Mouse (Mus musculus) stomach, postnatal 0 days (tissue): ENCODE measurements around the gene 9130213A22Rik.

Experiments used
- CTCF ChIP-seq: IDR thresholded peaks from 2 replicates; pipeline ENCODE4 v1.5.1; 2016; ENCODE audit warnings: antibody characterized with exemption, low read depth, mild to moderate bottlenecking, moderate library complexity
- EP300 ChIP-seq: optimal IDR thresholded peaks from 2 replicates; pipeline ENCODE3; 2016; ENCODE audit warnings: antibody characterized with exemption

- TF ChIP-seq CTCF (no peak), EP300 (no peak)
Observed at GRCm38 (mm10) chr11:69105227-69105626, 17.2 kb downstream of the 9130213A22Rik start.
